Mouse (Mus musculus): ENCODE results near the gene Pitx2.

The Pitx2 gene

DNA sequence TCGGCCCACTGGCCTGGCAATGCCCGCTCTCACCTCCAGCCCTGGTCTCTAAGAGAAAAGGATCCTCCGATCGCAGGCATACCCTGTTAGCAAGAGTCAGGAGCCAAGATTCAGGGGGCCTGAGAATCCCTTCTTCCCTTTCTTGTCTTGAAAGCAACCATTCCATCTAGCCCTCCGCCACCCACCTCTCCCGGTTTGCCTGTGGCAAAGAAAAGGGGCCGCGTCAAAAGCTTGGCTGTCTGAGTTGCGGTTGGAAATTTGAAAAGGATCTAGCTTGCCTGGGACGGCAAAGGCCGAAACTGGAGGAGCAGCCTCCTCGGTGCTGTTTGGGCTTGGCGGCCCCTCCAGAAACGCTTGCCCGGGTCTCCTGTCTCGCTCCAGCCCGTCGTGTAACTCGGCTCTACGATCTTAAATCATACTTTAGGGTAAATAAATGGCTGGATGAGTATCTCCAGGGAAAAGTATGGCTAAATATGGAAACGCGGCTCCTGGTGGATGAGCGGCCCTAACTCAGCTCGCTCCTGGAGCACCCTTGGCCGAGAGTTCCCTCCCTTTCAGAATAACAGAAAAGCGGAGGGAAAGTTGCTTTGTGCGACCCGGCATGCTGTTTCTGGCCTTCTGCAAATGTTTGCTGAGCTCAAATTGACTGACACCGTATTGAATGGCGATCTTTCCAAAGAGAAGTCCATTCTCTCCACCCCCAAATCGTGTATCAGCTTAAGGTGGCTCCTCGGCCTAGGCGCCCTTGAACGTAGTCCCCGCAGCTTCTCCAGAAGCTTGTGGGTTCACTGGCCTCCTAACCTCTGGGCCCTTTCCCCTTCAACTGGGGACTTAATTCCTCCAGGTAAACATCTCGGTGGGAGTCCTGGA is 3.4 kb downstream of the Pitx2 start:
- DNase-seq (ENCODE audit: low spot score in 2 of 2): no peak

DNA sequence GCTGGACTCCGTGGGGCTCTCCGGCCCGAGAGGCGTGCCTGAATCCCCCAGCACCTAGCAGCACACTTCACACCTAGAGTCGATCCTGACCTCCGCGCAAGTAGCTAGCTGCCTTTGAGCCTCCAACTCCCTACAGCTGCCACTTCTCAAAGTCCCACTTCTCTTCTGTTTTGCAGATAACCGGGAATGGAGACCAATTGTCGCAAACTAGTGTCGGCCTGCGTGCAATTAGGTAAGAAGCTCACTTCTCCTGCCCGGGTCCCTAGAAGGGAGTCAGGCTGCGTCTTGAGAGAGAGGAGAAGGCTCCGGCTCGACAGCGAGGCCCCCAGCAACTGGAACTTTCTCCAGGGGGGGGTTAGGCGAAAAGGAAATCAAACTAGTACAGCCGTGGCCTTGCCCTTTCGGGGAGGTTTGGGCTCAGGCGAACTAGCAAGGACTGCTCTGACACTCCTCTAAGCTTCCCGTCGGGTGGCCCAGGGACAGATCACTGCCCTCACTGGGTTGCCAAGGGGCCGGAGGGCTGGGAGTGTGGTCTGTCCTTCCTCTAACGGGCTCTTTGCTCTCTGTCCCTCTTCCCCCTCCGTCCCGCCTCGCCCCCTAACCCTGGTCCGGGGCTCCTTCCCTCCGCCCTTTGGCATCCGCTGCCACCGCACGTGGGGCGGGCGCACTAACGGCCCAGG is 4.2 kb downstream of the Pitx2 start:
- DNase-seq (ENCODE audit: low spot score in 2 of 2): no peak

DNA sequence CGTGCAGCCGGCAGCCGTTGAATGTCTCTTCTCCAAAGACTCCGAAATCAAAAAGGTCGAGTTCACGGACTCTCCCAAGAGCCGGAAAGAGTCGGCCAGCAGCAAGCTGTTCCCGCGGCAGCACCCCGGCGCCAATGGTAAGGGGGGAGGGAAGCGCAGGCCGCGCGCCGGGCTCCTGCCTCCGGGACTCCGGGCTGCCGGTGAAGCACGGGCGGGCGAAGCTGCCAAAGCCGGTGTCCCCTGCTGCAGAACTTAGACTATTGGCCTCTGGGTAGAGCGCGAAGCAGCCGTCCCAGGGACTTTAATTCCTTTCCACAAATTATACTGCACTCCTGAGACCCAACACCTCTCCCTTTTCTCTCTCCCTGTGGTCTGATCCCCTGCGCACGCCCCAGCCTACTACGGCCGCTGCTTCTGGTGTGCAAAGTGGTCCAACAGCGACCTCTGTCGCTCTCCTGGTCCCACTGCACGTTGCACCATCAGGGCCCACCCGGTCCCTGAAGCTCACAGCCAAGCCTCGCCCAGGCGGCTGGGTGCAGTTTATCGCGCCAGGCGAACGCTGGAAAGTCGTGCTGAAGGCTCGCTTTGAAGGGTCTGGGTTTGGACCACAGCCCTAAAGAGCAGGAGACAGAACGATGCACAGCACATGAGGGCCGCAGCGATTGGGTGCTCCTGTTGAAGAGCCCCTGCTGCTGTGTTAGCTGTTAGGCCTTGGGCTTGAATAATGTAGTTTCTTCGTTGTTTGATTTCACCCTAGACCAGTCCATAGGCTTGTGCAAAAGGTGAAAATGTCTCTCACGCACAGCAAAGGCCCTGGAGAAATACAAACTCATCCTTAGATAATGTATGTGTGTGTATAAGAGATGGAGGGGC is 5.0 kb downstream of the Pitx2 start:
- DNase-seq (ENCODE audit: low spot score in 2 of 2): peak in 1 of 2 experiments; percentile 65

GRCm38 (mm10) chr3:129205481-129206175 is 6.0 kb downstream of the Pitx2 start:
- DNase-seq (ENCODE audit: low spot score in 2 of 2): no peak

DNA sequence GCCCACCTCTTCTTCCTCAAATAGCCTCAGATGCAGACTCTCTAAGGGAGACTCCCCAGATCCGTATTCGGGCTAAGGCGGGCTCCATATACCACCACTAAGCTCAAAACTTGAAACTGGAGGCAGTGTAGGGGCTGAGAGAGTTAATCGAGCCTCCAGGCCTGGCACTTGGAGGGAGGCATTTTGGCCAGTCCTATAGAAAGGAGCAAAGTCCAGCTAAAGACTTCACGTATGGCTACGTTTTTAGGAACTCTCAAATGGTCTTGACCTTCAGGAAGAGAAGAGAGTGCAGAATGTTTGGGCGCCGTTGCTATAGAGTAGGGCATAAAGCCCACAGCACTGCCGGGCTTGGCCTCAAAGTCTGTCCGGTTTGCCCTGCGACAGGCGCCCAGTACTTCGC is 7.1 kb downstream of the Pitx2 start:
- no peak for DNase-seq (ENCODE audit: low spot score in 2 of 2)

- no peak for DNase-seq (ENCODE audit: low spot score in 2 of 2)
Measured at GRCm38 (mm10) chr3:129207231-129208030, 7.8 kb downstream of the Pitx2 start.

DNA sequence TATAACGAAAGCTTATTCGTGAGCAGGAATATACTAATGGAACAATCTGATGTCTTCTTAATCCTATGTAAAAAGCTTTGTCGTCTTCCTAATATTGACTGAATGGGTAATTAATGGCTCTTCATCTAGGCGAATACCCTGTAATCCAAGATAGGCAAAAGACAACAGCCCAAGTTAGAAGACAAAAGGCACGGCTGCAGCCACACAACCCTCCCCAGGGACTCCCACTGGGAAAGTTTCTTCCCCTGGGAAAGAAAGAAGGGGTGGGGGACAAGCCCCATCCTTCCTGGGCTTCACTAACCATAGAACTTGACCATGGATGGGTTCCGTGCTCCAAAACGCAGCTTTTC is 8.3 kb downstream of the Pitx2 start:
- no peak for DNase-seq (ENCODE audit: low spot score in 2 of 2)

DNA sequence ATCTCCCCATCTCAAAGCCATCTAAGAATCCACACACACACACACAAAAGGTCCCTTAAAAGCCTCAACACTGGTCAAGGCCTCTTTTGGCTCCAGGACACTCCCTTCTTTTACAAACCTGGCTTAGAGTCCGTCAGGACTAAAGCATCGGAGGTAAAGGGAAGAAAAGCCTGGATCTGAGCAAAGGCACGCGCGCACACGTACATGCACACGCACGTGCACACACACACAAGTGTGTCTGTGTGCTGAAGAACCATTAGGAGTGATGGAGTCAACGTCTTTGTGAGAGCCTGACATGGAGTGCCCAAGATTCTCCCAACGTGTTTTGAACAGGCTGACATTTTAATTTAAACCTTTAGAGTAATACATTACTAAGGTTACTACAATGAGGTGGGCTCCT is 8.7 kb downstream of the Pitx2 start:
- no peak for DNase-seq (ENCODE audit: low spot score in 2 of 2)

DNA sequence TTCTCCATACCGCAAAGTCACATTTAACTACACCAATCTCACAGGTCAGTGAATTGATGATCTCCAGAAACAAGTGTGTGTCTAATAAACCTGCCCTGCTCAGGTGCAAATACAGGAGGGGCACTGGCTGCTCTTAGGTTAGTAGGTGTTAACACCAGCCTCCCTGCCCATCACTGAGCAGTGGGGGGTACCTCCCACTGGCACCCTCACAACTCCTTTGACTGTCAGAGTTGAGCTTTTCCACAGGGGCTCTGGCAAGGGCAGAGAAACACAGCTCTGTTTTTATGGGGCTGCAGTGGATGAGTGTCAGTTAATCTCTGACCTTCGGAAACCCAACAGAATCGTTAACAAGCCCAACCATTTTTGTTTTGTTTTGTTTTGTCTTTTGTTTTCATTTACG is 9.6 kb downstream of the Pitx2 start:
- DNase-seq (ENCODE audit: low spot score in 2 of 2): no peak

- DNase-seq (ENCODE audit: low spot score in 2 of 2): no peak
Measured at GRCm38 (mm10) chr3:129209771-129210170, 10.1 kb downstream of the Pitx2 start.

GRCm38 (mm10) chr3:129212038-129212645 is 12.5 kb downstream of the Pitx2 start:
- no peak for DNase-seq (ENCODE audit: low spot score in 2 of 2)

GRCm38 (mm10) chr3:129212807-129213206 is 13.1 kb downstream of the Pitx2 start:
- no peak for DNase-seq (ENCODE audit: low spot score in 2 of 2)

GRCm38 (mm10) chr3:129213633-129214145 is 14.0 kb downstream of the Pitx2 start:
- no peak for DNase-seq (ENCODE audit: low spot score in 2 of 2)

- no peak for DNase-seq (ENCODE audit: low spot score in 2 of 2)
Measured at GRCm38 (mm10) chr3:129214146-129214665, 14.5 kb downstream of the Pitx2 start.

GRCm38 (mm10) chr3:129214666-129215161 is 15.0 kb downstream of the Pitx2 start:
- no peak for DNase-seq (ENCODE audit: low spot score in 2 of 2)

GRCm38 (mm10) chr3:129215241-129215750 is 15.6 kb downstream of the Pitx2 start:
- DNase-seq (ENCODE audit: low spot score in 2 of 2): no peak

DNA sequence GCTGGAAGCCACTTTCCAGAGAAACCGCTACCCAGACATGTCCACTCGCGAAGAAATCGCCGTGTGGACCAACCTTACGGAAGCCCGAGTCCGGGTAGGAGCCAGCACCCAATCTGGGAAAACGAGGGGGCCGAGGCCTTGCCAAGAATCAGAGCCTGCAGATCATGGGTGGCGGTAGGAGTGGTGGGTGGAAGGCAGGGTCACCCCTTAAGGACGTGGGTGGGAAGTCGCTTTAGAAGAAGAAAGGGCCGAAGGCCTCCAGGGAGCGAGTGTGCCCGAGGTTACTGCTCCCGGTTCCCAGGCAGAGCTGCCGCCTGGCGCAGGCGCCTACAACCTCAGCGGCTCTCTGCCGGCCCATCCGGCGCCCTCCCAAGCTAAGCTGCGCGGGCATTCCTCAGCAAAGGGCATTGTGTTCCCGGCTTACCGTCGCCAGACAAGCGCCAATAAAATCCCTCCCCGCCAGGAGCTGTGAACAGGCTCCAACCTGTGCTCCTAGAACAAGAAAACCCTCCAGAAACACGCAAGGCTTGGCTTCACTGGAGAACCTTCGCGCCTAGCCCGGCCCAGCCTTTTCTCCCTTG is 16.2 kb downstream of the Pitx2 start:
- DNase-seq (ENCODE audit: low spot score in 2 of 2): no peak

DNA sequence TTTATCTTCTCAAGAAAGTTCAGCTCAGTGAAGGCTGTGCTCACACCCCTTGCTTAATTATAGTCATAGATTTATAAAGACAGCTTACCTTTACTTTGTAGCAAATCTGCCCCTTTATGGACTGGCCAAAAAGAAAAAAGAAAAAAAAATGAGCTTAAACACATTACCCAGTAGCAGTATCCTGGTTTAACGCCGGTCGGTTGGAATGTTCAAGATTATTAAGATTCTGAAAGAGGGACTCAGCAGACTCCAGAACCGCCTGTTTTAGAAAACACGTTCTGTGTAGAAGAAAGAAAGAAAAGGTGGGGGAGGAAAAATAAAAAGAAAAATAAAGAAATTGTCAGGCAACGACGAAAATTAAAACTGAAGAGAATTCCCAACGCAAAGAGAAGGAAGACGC is 16.8 kb downstream of the Pitx2 start:
- no peak for DNase-seq (ENCODE audit: low spot score in 2 of 2)

DNA sequence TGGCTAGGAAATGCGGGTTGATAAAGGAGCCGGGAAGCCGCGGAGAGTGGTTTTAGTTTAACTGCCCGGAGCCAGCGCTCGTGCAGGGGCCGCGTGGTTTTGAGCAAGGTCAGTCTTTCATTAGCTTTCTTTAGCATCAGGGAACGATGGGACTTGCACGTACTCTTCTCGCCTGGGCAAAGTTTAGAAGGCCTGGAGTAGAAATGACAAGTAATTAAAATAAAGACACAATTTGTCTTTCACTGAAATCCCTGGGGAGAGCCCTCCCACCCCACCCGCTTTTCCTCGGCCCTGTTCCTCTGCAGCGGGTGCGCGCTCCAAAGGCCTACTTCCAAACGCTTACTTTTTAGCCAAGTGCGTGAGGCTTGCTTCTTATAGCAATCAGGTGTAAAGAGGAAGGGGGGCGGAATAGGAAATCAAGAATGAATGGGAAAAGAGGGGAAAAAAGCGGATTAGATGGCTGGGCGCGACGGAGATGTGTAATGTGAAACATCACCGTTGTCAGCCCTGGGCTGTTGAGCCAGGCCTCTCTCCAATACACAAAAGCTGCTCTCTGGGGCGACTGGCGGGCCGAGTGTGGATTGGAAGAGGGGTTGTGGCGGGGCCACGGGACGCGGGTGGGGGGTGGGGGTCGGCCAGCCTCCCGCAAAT is 17.4 kb downstream of the Pitx2 start:
- no peak for DNase-seq (ENCODE audit: low spot score in 2 of 2)
